Mouse (Mus musculus): ENCODE measurements around the gene Ube2k. TPM values are rescaled to one million over a fixed set of nuclear protein-coding genes. Genes with fewer than 3 reads are reported as not detected.

Gene Ube2k
- total and polyA plus RNA-seq, 3 experiments, result 52.9 to 231 TPM; not detected in 1

GRCm38 (mm10) chr5:65536751-65537419, at the start of gene Ube2k, which contains the start of gene Smim14 (continued):
- TF ChIP-seq POLR2AphosphoS5 (IDR thresholded peaks at IDR 0.05; ENCODE audit: borderline replicate concordance, low read depth, low read length), result no peak
- no peak for TF ChIP-seq RCOR1 (IDR thresholded peaks at IDR 0.05; ENCODE audit: low read depth, low read length)
- 0 out of 2 replicates have a peak, but pooled peaks have one; percentile 55 for TF ChIP-seq MYC (IDR thresholded peaks at IDR 0.05; ENCODE audit: low read depth, low read length)
- TF ChIP-seq TAL1 (IDR thresholded peaks at IDR 0.05; ENCODE audit: low read length), result no peak

- no peak for DNase-seq (ENCODE audit: low read depth, low spot score)
- TF ChIP-seq USF2 (IDR thresholded peaks at IDR 0.05; ENCODE audit: borderline replicate concordance in 1 of 2, insufficient read depth in 1 of 2, low read depth in 1 of 2, low read length in 2 of 2) (no peak), KAT2A (conservative IDR thresholded peaks at IDR 0.05; ENCODE audit: low read depth, low read length) (no peak), MYC (IDR thresholded peaks at IDR 0.05; ENCODE audit: low read depth, low read length) (no peak), BHLHE40 (IDR thresholded peaks at IDR 0.05; ENCODE audit: borderline replicate concordance, low read depth, low read length) (no peak)
- Histone ChIP-seq H3K9ac (ENCODE audit: control insufficient read depth, low read depth, low read length, poor library complexity, severe bottlenecking) (no peak overlapping the region), H3K36me3 (ENCODE audit: control insufficient read depth in 1 of 2, insufficient read depth in 2 of 2, low read length in 2 of 2) (peaks cover 0 to 21% of the 10 kb centered on the region in 2 experiments; a peak in 2 of 4 replicates), H3K4me1 (ENCODE audit: control insufficient read depth in 1 of 2, insufficient read depth in 2 of 2, low read length in 2 of 2) (peaks cover 9 to 26% of the 10 kb centered on the region in 2 experiments), H3K79me2 (ENCODE audit: control insufficient read depth, insufficient read depth, low read length, poor library complexity) (no peaks in the 10 kb centered on the region; the same call in 1 of the 2 replicates), H3K4me3 (ENCODE audit: control insufficient read depth in 1 of 2, insufficient read depth in 1 of 2, low read depth in 2 of 2, low read length in 2 of 2) (no peak overlapping the region), H3K9me3 (replicated peaks; ENCODE audit: insufficient read depth, low read length) (no peaks in the 10 kb centered on the region), H3K27me3 (ENCODE audit: control insufficient read depth in 1 of 2, insufficient read depth in 2 of 2, low read length in 2 of 2) (no peaks in the 10 kb centered on the region), H3K27ac (ENCODE audit: control insufficient read depth, low read depth, low read length) (no peak overlapping the region)
Measured at GRCm38 (mm10) chr5:65487381-65487780, 49.7 kb upstream of the Ube2k start.

GRCm38 (mm10) chr5:65488725-65489124, 48.3 kb upstream of the Ube2k start:
- no peak overlapping the region for H3K27ac ChIP-seq (ENCODE audit: control insufficient read depth, low read depth, low read length)
- no peak for TF ChIP-seq MYC (IDR thresholded peaks at IDR 0.05; ENCODE audit: low read depth, low read length)
- no peak for TF ChIP-seq UBTF (IDR thresholded peaks at IDR 0.05; ENCODE audit: borderline replicate concordance, insufficient read depth, low read depth, low read length)
- TF ChIP-seq POLR2A (IDR thresholded peaks at IDR 0.05; ENCODE audit: control insufficient read depth in 1 of 2, insufficient read depth in 1 of 2, low read depth in 1 of 2, low read length in 2 of 2, poor library complexity in 1 of 2), result no peak
- no peak for TF ChIP-seq MAFK (IDR thresholded peaks at IDR 0.05; ENCODE audit: borderline replicate concordance, low read depth, low read length)
- TF ChIP-seq CHD2 (IDR thresholded peaks at IDR 0.05; ENCODE audit: low read length), result no peak
- no peak for TF ChIP-seq MXI1 (IDR thresholded peaks at IDR 0.05; ENCODE audit: low read depth, low read length)
- no peak for DNase-seq (ENCODE audit: low read depth, low spot score)

More at GRCm38 (mm10) chr5:65488725-65489124, 48.3 kb upstream of the Ube2k start:
- Histone ChIP-seq H3K4me3 (ENCODE audit: control insufficient read depth in 1 of 2, insufficient read depth in 1 of 2, low read depth in 2 of 2, low read length in 2 of 2) (no peak overlapping the region), H3K36me3 (ENCODE audit: control insufficient read depth in 1 of 2, insufficient read depth in 2 of 2, low read length in 2 of 2) (peaks cover 0 to 19% of the 10 kb centered on the region in 2 experiments; a peak in 2 of 4 replicates), H3K4me1 (ENCODE audit: control insufficient read depth in 1 of 2, insufficient read depth in 2 of 2, low read length in 2 of 2) (peaks cover 12 to 20% of the 10 kb centered on the region in 2 experiments), H3K9me3 (replicated peaks; ENCODE audit: insufficient read depth, low read length) (no peaks in the 10 kb centered on the region), H3K79me2 (ENCODE audit: control insufficient read depth, insufficient read depth, low read length, poor library complexity) (peaks cover 3% of the 10 kb centered on the region; the same call in 1 of the 2 replicates), H3K27me3 (ENCODE audit: control insufficient read depth in 1 of 2, insufficient read depth in 2 of 2, low read length in 2 of 2) (no peaks in the 10 kb centered on the region), H3K9ac (ENCODE audit: control insufficient read depth, low read depth, low read length, poor library complexity, severe bottlenecking) (no peak overlapping the region)
